Mouse (Mus musculus): ENCODE results near the gene Slc6a16. TPM values are rescaled to one million over a fixed set of nuclear protein-coding genes. Genes with fewer than 3 reads are reported as not detected.
"Not testable (repeated sequence)": the region's sequence is repeated elsewhere in the genome, so short reads cannot be mapped to it uniquely, and the experiment has no call there.

Slc6a16 gene
- polyA plus RNA-seq, 1 experiment, result not detected

GRCm38 (mm10) chr7:45241389-45241749 is 484 bp downstream of the Slc6a16 start:
- H3K79me2 ChIP-seq (ENCODE audit: control insufficient read depth, insufficient read depth), result no peaks in the 10 kb centered on the region
- no peaks in the 10 kb centered on the region for H3K36me3 ChIP-seq (ENCODE audit: control insufficient read depth, insufficient read depth)
- H3K79me3 ChIP-seq (ENCODE audit: low read depth), result no peaks in the 10 kb centered on the region
- no peak overlapping the region for H3ac ChIP-seq (ENCODE audit: control insufficient read depth, insufficient read length, low read depth)
- TF ChIP-seq MYOG (IDR thresholded peaks at IDR 0.05; ENCODE audit: control insufficient read depth, extremely low read depth, insufficient read length), result no peak
- TF ChIP-seq FOSL1 (IDR thresholded peaks at IDR 0.05; ENCODE audit: insufficient read depth, low read length, poor library complexity, severe bottlenecking), result no peak
- TF ChIP-seq CEBPB (IDR thresholded peaks at IDR 0.05; ENCODE audit: low read depth), result no peak
- no peak for TF ChIP-seq CTCF (IDR thresholded peaks at IDR 0.05; ENCODE audit: control insufficient read depth, insufficient read depth, insufficient read length)
- TF ChIP-seq MAX (IDR thresholded peaks at IDR 0.05), result no peak
- no peak for TF ChIP-seq MYOD1 (IDR thresholded peaks at IDR 0.05; ENCODE audit: control insufficient read depth, insufficient read length, low read depth)
- no peak for TF ChIP-seq USF1 (IDR thresholded peaks at IDR 0.05; ENCODE audit: low read depth)
- peaks cover 8% of the 10 kb centered on the region for H3K27me3 ChIP-seq (ENCODE audit: control insufficient read depth, insufficient read depth, insufficient read length)
- H3K4me3 ChIP-seq (ENCODE audit: insufficient read depth, poor library complexity, severe bottlenecking), result no peak overlapping the region

GRCm38 (mm10) chr7:45247666-45248065 is 6.8 kb downstream of the Slc6a16 start:
- peaks cover 2% of the 10 kb centered on the region for H3K27me3 ChIP-seq (ENCODE audit: control insufficient read depth, insufficient read depth, insufficient read length)
- no peak overlapping the region for H3ac ChIP-seq (ENCODE audit: control insufficient read depth, insufficient read length, low read depth)
- no peak overlapping the region for H3K4me3 ChIP-seq (ENCODE audit: insufficient read depth, poor library complexity, severe bottlenecking)
- H3K79me2 ChIP-seq (ENCODE audit: control insufficient read depth, insufficient read depth), result no peaks in the 10 kb centered on the region
- no peaks in the 10 kb centered on the region for H3K36me3 ChIP-seq (ENCODE audit: control insufficient read depth, insufficient read depth)
- TF ChIP-seq USF1 (IDR thresholded peaks at IDR 0.05; ENCODE audit: low read depth), result no peak
- no peak for TF ChIP-seq CTCF (IDR thresholded peaks at IDR 0.05; ENCODE audit: control insufficient read depth, insufficient read depth, insufficient read length)
- TF ChIP-seq MYOD1 (IDR thresholded peaks at IDR 0.05; ENCODE audit: control insufficient read depth, insufficient read length, low read depth), result no peak
- TF ChIP-seq MAX (IDR thresholded peaks at IDR 0.05), result no peak
- TF ChIP-seq MYOG (IDR thresholded peaks at IDR 0.05; ENCODE audit: control insufficient read depth, extremely low read depth, insufficient read length), result no peak
- no peak for TF ChIP-seq CEBPB (IDR thresholded peaks at IDR 0.05; ENCODE audit: low read depth)
- no peak for TF ChIP-seq FOSL1 (IDR thresholded peaks at IDR 0.05; ENCODE audit: insufficient read depth, low read length, poor library complexity, severe bottlenecking)
- no peaks in the 10 kb centered on the region for H3K79me3 ChIP-seq (ENCODE audit: low read depth)

GRCm38 (mm10) chr7:45253806-45254205 is 12.9 kb downstream of the Slc6a16 start:
- peaks cover 29% of the 10 kb centered on the region for H3K27me3 ChIP-seq (ENCODE audit: control insufficient read depth, insufficient read depth, insufficient read length)
- no peak overlapping the region for H3ac ChIP-seq (ENCODE audit: control insufficient read depth, insufficient read length, low read depth)
- no peak overlapping the region for H3K4me3 ChIP-seq (ENCODE audit: insufficient read depth, poor library complexity, severe bottlenecking)
- no peaks in the 10 kb centered on the region for H3K79me2 ChIP-seq (ENCODE audit: control insufficient read depth, insufficient read depth)
- H3K79me3 ChIP-seq (ENCODE audit: low read depth), result no peaks in the 10 kb centered on the region
- no peak for TF ChIP-seq MYOD1 (IDR thresholded peaks at IDR 0.05; ENCODE audit: control insufficient read depth, insufficient read length, low read depth)
- no peak for TF ChIP-seq MYOG (IDR thresholded peaks at IDR 0.05; ENCODE audit: control insufficient read depth, extremely low read depth, insufficient read length)
- no peak for TF ChIP-seq USF1 (IDR thresholded peaks at IDR 0.05; ENCODE audit: low read depth)
- TF ChIP-seq MAX (IDR thresholded peaks at IDR 0.05), result no peak
- TF ChIP-seq CEBPB (IDR thresholded peaks at IDR 0.05; ENCODE audit: low read depth), result no peak
- no peak for TF ChIP-seq FOSL1 (IDR thresholded peaks at IDR 0.05; ENCODE audit: insufficient read depth, low read length, poor library complexity, severe bottlenecking)
- TF ChIP-seq CTCF (IDR thresholded peaks at IDR 0.05; ENCODE audit: control insufficient read depth, insufficient read depth, insufficient read length), result no peak
- H3K36me3 ChIP-seq (ENCODE audit: control insufficient read depth, insufficient read depth), result no peaks in the 10 kb centered on the region

- not testable (repeated sequence) for H3K79me2 ChIP-seq (ENCODE audit: control insufficient read depth, insufficient read depth); H3K79me3 ChIP-seq (ENCODE audit: low read depth); H3K4me3 ChIP-seq (ENCODE audit: insufficient read depth, poor library complexity, severe bottlenecking); H3K36me3 ChIP-seq (ENCODE audit: control insufficient read depth, insufficient read depth); H3ac ChIP-seq (ENCODE audit: control insufficient read depth, insufficient read length, low read depth)
- peaks cover 49% of the 10 kb centered on the region for H3K27me3 ChIP-seq (ENCODE audit: control insufficient read depth, insufficient read depth, insufficient read length)
These were observed 14.9 kb downstream of the Slc6a16 start for GRCm38 (mm10) chr7:45255822-45256221.

- H3K36me3 ChIP-seq (ENCODE audit: control insufficient read depth, insufficient read depth), result no peaks in the 10 kb centered on the region
- H3ac ChIP-seq (ENCODE audit: control insufficient read depth, insufficient read length, low read depth), result no peak overlapping the region
- TF ChIP-seq FOSL1 (IDR thresholded peaks at IDR 0.05; ENCODE audit: insufficient read depth, low read length, poor library complexity, severe bottlenecking), result no peak
- no peak for TF ChIP-seq MYOD1 (IDR thresholded peaks at IDR 0.05; ENCODE audit: control insufficient read depth, insufficient read length, low read depth)
- TF ChIP-seq USF1 (IDR thresholded peaks at IDR 0.05; ENCODE audit: low read depth), result no peak
- TF ChIP-seq CTCF (IDR thresholded peaks at IDR 0.05; ENCODE audit: control insufficient read depth, insufficient read depth, insufficient read length), result no peak
- TF ChIP-seq MYOG (IDR thresholded peaks at IDR 0.05; ENCODE audit: control insufficient read depth, extremely low read depth, insufficient read length), result no peak
- TF ChIP-seq CEBPB (IDR thresholded peaks at IDR 0.05; ENCODE audit: low read depth), result no peak
- TF ChIP-seq MAX (IDR thresholded peaks at IDR 0.05), result no peak
- no peaks in the 10 kb centered on the region for H3K79me3 ChIP-seq (ENCODE audit: low read depth)
- H3K4me3 ChIP-seq (ENCODE audit: insufficient read depth, poor library complexity, severe bottlenecking), result no peak overlapping the region
- no peaks in the 10 kb centered on the region for H3K79me2 ChIP-seq (ENCODE audit: control insufficient read depth, insufficient read depth)
- H3K27me3 ChIP-seq (ENCODE audit: control insufficient read depth, insufficient read depth, insufficient read length), result peaks cover 63% of the 10 kb centered on the region
These were observed 16.4 kb downstream of the Slc6a16 start for GRCm38 (mm10) chr7:45257063-45257840.

- Histone ChIP-seq H3K27me3 (ENCODE audit: control insufficient read depth, insufficient read depth, insufficient read length) (peaks cover 73% of the 10 kb centered on the region), H3K79me3 (ENCODE audit: low read depth) (no peaks in the 10 kb centered on the region), H3K36me3 (ENCODE audit: control insufficient read depth, insufficient read depth) (no peaks in the 10 kb centered on the region), H3ac (ENCODE audit: control insufficient read depth, insufficient read length, low read depth) (no peak overlapping the region), H3K4me3 (ENCODE audit: insufficient read depth, poor library complexity, severe bottlenecking) (no peak overlapping the region), H3K79me2 (ENCODE audit: control insufficient read depth, insufficient read depth) (no peaks in the 10 kb centered on the region)
- TF ChIP-seq CEBPB (IDR thresholded peaks at IDR 0.05; ENCODE audit: low read depth) (no peak), MAX (IDR thresholded peaks at IDR 0.05) (no peak), CTCF (IDR thresholded peaks at IDR 0.05; ENCODE audit: control insufficient read depth, insufficient read depth, insufficient read length) (no peak), MYOG (IDR thresholded peaks at IDR 0.05; ENCODE audit: control insufficient read depth, extremely low read depth, insufficient read length) (no peak), USF1 (IDR thresholded peaks at IDR 0.05; ENCODE audit: low read depth) (no peak), MYOD1 (IDR thresholded peaks at IDR 0.05; ENCODE audit: control insufficient read depth, insufficient read length, low read depth) (no peak), FOSL1 (IDR thresholded peaks at IDR 0.05; ENCODE audit: insufficient read depth, low read length, poor library complexity, severe bottlenecking) (no peak)
These were observed 18.4 kb downstream of the Slc6a16 start for GRCm38 (mm10) chr7:45259281-45259680.
